ENCODE assay signal across 13 mouse cellular contexts in genomic region chr11:35951727-35952065, GRCm38 (mm10). TPM values are rescaled to one million over a fixed set of nuclear protein-coding genes. Genes with fewer than 3 reads are reported as not detected.
DNase-seq lines count a peak whose midpoint lies in the region; ATAC-seq and TF ChIP-seq lines count a peak whose summit lies in the region.
"Had no signal": no experiment of that assay in that cellular context is flagged by ENCODE, and none has a peak within 500 bp of the region (broad histone marks: within the 10 kb centered on the region; RNA-seq: fewer than 3 reads in every experiment).

No protein-coding gene starts in this region.

- peak overlapping the region; percentile 74 for H3K27ac ChIP-seq in stomach, postnatal 0 days (replicated peaks)
- H3K27ac ChIP-seq: limb, embryonic 12.5 days had no signal

- H3K9me3 ChIP-seq in stomach, postnatal 0 days (ENCODE audit: control insufficient read depth, low read length), result no peaks in the 10 kb centered on the region
- H3K9me3 ChIP-seq: limb, embryonic 12.5 days had no signal

- no peak overlapping the region for H3K4me2 ChIP-seq in stomach, postnatal 0 days (replicated peaks; ENCODE audit: low read depth)
- H3K4me2 ChIP-seq: limb, embryonic 12.5 days had no signal

- H3K4me3 ChIP-seq in lung, adult 2 months (replicated peaks; ENCODE audit: extremely low read depth, low read depth, low read length), result no peak overlapping the region
- H3K4me3 ChIP-seq in stomach, postnatal 0 days (ENCODE audit: low read depth, low read length), result no peak overlapping the region
- H3K4me3 ChIP-seq: limb, embryonic 12.5 days had no signal

- no peaks in the 10 kb centered on the region for H3K27me3 ChIP-seq in stomach, postnatal 0 days (ENCODE audit: control insufficient read depth, insufficient read depth, low read length)
- H3K27me3 ChIP-seq: limb, embryonic 12.5 days had no signal

- H3K9ac ChIP-seq in stomach, postnatal 0 days (ENCODE audit: low read length), result no peak overlapping the region
- H3K9ac ChIP-seq: limb, embryonic 12.5 days had no signal

- H3K4me1 ChIP-seq in lung, adult 2 months (ENCODE audit: control insufficient read depth, insufficient read depth, low read length), result peaks cover 4% of the 10 kb centered on the region
- peaks cover 4% of the 10 kb centered on the region; the same call in 1 of the 2 replicates for H3K4me1 ChIP-seq in stomach, postnatal 0 days (replicated peaks; ENCODE audit: control insufficient read depth, insufficient read depth)

- peak; percentile 59 to 75 for DNase-seq in lung, adult 18-20 months
- no peak for DNase-seq in lung, postnatal 25 days (ENCODE audit: low spot score)
- DNase-seq in kidney, postnatal 25 days, result peak; percentile 82 to 86
- peak; percentile 58 for DNase-seq in lung, adult 2 months
- peak; percentile 25 for DNase-seq in stomach, postnatal 0 days (ENCODE audit: low spot score)
- no peak for DNase-seq in natural killer cell, adult 2 months (ENCODE audit: low spot score in 2 of 2)
- no peak for DNase-seq in gastrocnemius, adult 8-10 months (ENCODE audit: low spot score in 2 of 2)
- no peak for DNase-seq in right cerebral cortex, postnatal 25 days
- DNase-seq: B cell, adult 2 months; heart, postnatal 36 days; thymus, adult 18-20 months had no signal

- WGBS in lung, adult 2 months, result 47% methylated on average over 4 of the region's 4 CpGs
- 29% methylated on average over 4 of the region's 4 CpGs for WGBS in stomach, postnatal 0 days

- no peak; the same call in 1 of the 2 replicates for ATAC-seq in stomach, postnatal 0 days (ENCODE audit: low FRiP score, low TSS enrichment)
- ATAC-seq: midbrain, embryonic 16.5 days had no signal

- TF ChIP-seq CTCF in lung, adult 2 months (IDR thresholded peaks at IDR 0.05; ENCODE audit: insufficient read depth, low read length), result no peak
- no peak for TF ChIP-seq CTCF in stomach, postnatal 0 days (IDR thresholded peaks at IDR 0.05; ENCODE audit: low read depth)

- no peak for TF ChIP-seq POLR2A in lung, adult 2 months (IDR thresholded peaks at IDR 0.05; ENCODE audit: borderline replicate concordance, extremely low read depth, low read depth, low read length)

- no peak for TF ChIP-seq EP300 in stomach, postnatal 0 days (optimal IDR thresholded peaks at IDR 0.05)

- H3K36me3 ChIP-seq in stomach, postnatal 0 days (ENCODE audit: control insufficient read depth, insufficient read depth, low read length), result no peaks in the 10 kb centered on the region
- H3K36me3 ChIP-seq: limb, embryonic 12.5 days had no signal

RNA-seq across cellular contexts. Expression of gene Wwc1, which starts 28.6 kb away (rescaled TPM):
- 97.0 and 99.9 TPM in 2 replicates for polyA plus RNA-seq in lung, adult 2 months (2012; rRNA removed)
- polyA plus RNA-seq in stomach, postnatal 0 days (2015; fragmentation: Nextera tagmentation; extraction: Ambion mirVana), result 7.8 and 9.0 TPM in 2 replicates
- total RNA-seq in gastrocnemius, adult 8-10 months (2022), result under 1 TPM in 2 of 4 experiments, not detected in 2; 0.07 to 0.10 TPM

Comparison
In these comparisons a context has a peak if more than half of its experiments do, and no peak if none do; other contexts are left out.
1. DNase-seq: peak in lung, adult 18-20 months (2 of 2), kidney, postnatal 25 days (2 of 2), lung, adult 2 months (single experiment) and stomach, postnatal 0 days (single experiment); none in lung, postnatal 25 days (single experiment), natural killer cell, adult 2 months (0 of 2), gastrocnemius, adult 8-10 months (0 of 2) and right cerebral cortex, postnatal 25 days (single experiment).